Mouse (Mus musculus) spleen, adult 2 months (tissue): ENCODE measurements at regions not wholly inside any gene's neighbourhood (a gene's known extent, or its start where the extent isn't known, plus 50 kb on each side); places are given as distances from the start of the nearest gene placed in this dataset.
"Not testable (repeated sequence)": the region's sequence is repeated elsewhere in the genome, so short reads cannot be mapped to it uniquely, and the experiment has no call there.

Experiments used
- DNase-seq, 2 experiments: peaks; one replicate each; pipeline versions ENCODE4 v3.0.0 to v3.0.0-alpha.2; 2012 to 2021; ENCODE audit warnings: low spot score in 2 of 2, low read depth in 1 of 2
- H3K27ac ChIP-seq: fragments of 200-500 bp; 2 replicates; pipeline ENCODE4 v1.5.1; 2012; ENCODE audit warnings: low read length, inconsistent platforms; ENCODE audit not compliant: insufficient read depth
- H3K27me3 ChIP-seq: fragments of 200-500 bp; 2 replicates; pipeline ENCODE4 v1.6.1; 2012; ENCODE audit warnings: mild to moderate bottlenecking, moderate library complexity, low read length, inconsistent platforms; ENCODE audit not compliant: control insufficient read depth, insufficient read depth
- H3K36me3 ChIP-seq: fragments of 200-500 bp; 2 replicates; pipeline ENCODE4 v1.6.1; 2012; ENCODE audit warnings: mild to moderate bottlenecking, low read length, inconsistent platforms; ENCODE audit not compliant: control insufficient read depth, insufficient read depth
- H3K4me1 ChIP-seq: fragments of 200-500 bp; 2 replicates; pipeline ENCODE4 v1.6.1; 2011; ENCODE audit warnings: inconsistent platforms; ENCODE audit not compliant: control insufficient read depth, insufficient read depth, insufficient read length
- H3K4me3 ChIP-seq: fragments of 200-500 bp; 2 replicates; pipeline ENCODE4 v1.5.1; 2011; ENCODE audit warnings: mild to moderate bottlenecking, inconsistent platforms; ENCODE audit not compliant: insufficient read depth, insufficient read length; ENCODE audit errors: extremely low read depth
- CTCF ChIP-seq: fragments of 200-500 bp; IDR thresholded peaks from 2 replicates; pipeline ENCODE4 v1.5.1; 2011; ENCODE audit warnings: mild to moderate bottlenecking, inconsistent platforms; ENCODE audit not compliant: insufficient read depth, insufficient read length, insufficient replicate concordance; ENCODE audit errors: extremely low read depth
- POLR2A ChIP-seq: fragments of 200-500 bp; IDR thresholded peaks from 2 replicates; pipeline ENCODE4 v1.6.1; 2011; ENCODE audit warnings: low read depth, low read length, inconsistent platforms
- WGBS: fragments of 180-500 bp; shearing (Covaris S2); methylation state at CpG from one replicate; pipeline ENCODE4 v1.1.7; 2018; 5-methylcytosine and 5-hydroxymethylcytosine counted together

DNA sequence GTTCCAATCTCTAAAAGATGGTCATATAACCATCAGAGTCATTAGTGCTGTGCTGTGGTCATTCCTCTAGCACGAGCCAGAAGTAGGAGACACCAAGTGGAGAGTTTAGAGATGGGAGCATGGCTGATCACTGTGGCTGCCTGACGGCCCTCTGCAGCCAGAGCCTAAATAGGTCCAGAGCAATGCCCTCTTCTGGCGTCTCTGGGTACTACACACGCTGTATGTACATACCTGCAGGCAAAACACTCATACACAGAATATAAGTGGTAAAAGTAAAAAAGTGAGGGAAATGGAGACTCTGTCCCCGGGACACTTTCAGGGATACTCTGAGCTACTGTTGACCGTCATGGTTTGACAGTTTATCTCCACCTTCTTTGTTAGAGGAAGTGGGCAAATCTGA is 91.4 kb downstream of the Gm21738 start:
- DNase-seq: no peak
- TF ChIP-seq POLR2A (no peak), CTCF (no peak)
- no peaks in the 10 kb centered on the region for H3K36me3 ChIP-seq
- H3K4me1 ChIP-seq: no peaks in the 10 kb centered on the region
- no peak overlapping the region for H3K4me3 ChIP-seq
- no peak overlapping the region for H3K27ac ChIP-seq
- no peaks in the 10 kb centered on the region for H3K27me3 ChIP-seq
- 87% methylated on average over 6 of the region's 6 CpGs for whole genome bisulfite sequencing

DNA sequence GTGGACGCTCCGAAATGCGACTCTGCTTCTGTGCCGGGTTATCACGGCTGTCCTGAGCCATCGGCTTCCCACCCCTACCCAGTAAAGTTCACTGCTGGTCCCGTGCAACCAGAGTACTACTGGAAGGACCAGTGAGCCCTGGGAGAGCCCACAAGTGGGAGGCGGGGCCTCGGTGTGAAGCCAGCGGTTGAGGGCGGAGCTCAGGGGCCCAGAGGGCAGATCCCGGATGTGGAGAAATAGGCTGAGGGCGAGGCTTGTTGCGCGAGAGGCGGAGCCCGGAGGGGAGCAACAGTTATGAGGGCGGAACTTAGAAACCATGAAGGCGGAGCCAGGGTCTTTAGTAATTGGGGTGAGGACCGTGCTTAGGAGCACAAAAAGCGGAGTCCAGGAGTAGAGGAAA is 107.1 kb downstream of the Gm21738 start:
- no peaks in the 10 kb centered on the region for H3K36me3 ChIP-seq
- 80% methylated on average over 21 of the region's 21 CpGs for WGBS
- no peaks in the 10 kb centered on the region for H3K27me3 ChIP-seq
- H3K4me3 ChIP-seq: no peak overlapping the region
- no peak for DNase-seq
- no peaks in the 10 kb centered on the region for H3K4me1 ChIP-seq
- TF ChIP-seq CTCF (no peak), POLR2A (no peak)
- no peak overlapping the region for H3K27ac ChIP-seq

DNA sequence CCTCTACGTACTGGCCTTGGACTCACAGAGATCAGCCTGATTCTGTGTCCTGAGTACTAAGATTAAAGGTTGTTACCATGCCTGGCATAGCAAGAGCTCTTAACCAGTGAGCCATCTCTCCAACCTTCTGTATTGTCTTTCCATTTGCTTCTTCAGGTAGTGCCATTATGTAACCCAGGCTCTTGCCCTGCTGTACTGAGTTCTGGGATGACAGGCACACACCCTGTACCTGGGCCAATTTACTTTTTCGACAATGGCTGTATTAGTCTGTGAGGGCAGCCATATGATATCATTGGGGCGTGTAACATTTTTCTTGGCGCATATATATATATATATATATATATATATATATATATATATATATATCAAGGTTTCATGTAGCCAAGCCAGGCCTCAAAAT is 115.9 kb downstream of the Gm21738 start:
- not testable (repeated sequence) for H3K27ac ChIP-seq, H3K36me3 ChIP-seq, H3K27me3 ChIP-seq, H3K4me1 ChIP-seq, DNase-seq, H3K4me3 ChIP-seq
- WGBS: 46% methylated on average over 4 of the region's 4 CpGs

DNA sequence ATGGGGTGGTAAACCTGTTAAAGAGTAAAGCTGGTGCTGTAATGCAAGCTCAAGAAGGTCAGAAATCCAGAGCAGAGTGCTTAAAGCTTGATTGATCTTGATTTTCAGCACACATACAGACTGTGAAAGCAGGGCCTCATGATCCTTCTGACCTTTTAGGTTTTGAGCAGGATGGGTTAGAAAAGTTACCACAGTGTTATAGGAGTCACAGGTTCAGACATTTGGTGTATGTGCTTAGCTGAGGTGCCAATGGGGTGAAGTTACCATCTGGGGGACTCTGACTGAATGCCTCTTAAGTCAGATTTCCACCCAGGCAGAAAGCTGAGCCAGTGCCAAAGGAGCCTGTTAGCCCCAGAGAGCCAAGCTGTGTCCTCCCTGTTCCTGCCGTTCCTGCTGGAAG is 139.6 kb downstream of the Gm21738 start:
- Histone ChIP-seq H3K4me1 (no peaks in the 10 kb centered on the region), H3K27me3 (no peaks in the 10 kb centered on the region), H3K36me3 (no peaks in the 10 kb centered on the region), H3K27ac (no peak overlapping the region), H3K4me3 (no peak overlapping the region)
- 90% methylated on average over 1 of the region's 1 CpGs for WGBS
- TF ChIP-seq CTCF (no peak), POLR2A (no peak)
- DNase-seq: no peak

DNA sequence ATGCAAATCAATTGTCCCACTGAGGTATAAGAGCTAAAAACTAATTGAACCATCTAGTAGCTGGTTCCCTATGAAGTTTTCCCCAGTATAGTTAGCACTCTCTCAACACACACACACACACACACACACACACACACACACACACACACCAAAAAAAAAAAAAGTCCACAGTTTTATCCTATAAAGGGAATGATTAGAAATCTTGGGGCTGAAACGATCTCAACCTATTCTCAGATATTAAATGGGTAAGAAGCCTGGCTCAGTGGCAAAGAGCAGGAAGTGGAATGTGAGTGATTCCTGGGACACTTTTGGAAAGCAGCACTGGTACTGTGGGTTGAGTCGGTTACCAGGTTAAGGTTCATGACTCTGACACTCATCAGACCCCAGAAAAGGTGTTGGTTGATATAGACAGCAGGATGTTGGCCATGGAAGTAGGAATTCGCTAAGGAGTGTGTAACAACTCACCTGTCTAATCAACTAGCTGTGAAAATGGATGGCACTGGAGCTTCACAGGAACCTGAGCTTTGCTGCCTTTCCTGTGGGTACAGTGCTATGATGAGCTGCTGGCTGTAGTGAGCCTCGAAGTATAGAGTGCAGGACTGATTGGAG is 140.8 kb downstream of the Gm21738 start:
- TF ChIP-seq CTCF: no peak
- TF ChIP-seq POLR2A: no peak
- H3K27ac ChIP-seq: no peak overlapping the region
- H3K4me3 ChIP-seq: no peak overlapping the region
- WGBS: 62% methylated on average over 4 of the region's 4 CpGs
- H3K4me1 ChIP-seq: no peaks in the 10 kb centered on the region
- DNase-seq: peak; percentile 25 to 95
- no peaks in the 10 kb centered on the region for H3K27me3 ChIP-seq
- no peaks in the 10 kb centered on the region for H3K36me3 ChIP-seq
